Mouse (Mus musculus) heart, adult 2 months (tissue): ENCODE results near the gene Cacna1c. TPM values are rescaled to one million over a fixed set of nuclear protein-coding genes. Genes with fewer than 3 reads are reported as not detected.

ENCODE experiments used
- DNase-seq, 2 experiments: peaks; one replicate each; pipeline ENCODE4 v3.0.0; 2021
- H3K27ac ChIP-seq: fragments of 200-600 bp; 2 replicates; pipeline ENCODE4 v1.8.1; 2022
- H3K27me3 ChIP-seq: fragments of 200-500 bp; 2 replicates; pipeline ENCODE4 v1.6.1; 2012; ENCODE audit warnings: mild to moderate bottlenecking, low read length, inconsistent platforms, mixed read lengths; ENCODE audit not compliant: control insufficient read depth, insufficient read depth
- H3K36me3 ChIP-seq: fragments of 200-500 bp; 2 replicates; pipeline ENCODE4 v1.6.1; 2012; ENCODE audit warnings: low read length, inconsistent platforms; ENCODE audit not compliant: control insufficient read depth, insufficient read depth
- H3K4me1 ChIP-seq: fragments of 200-500 bp; 2 replicates; pipeline ENCODE4 v1.6.1; 2011; ENCODE audit warnings: low read length; ENCODE audit not compliant: control insufficient read depth, insufficient read depth
- H3K4me3 ChIP-seq: fragments of 200-600 bp; 2 replicates; pipeline ENCODE4 v1.8.1; 2022
- H3K79me2 ChIP-seq: fragments of 200-500 bp; replicated peaks from 2 replicates; pipeline ENCODE4 v1.6.1; 2012; ENCODE audit warnings: mild to moderate bottlenecking, inconsistent platforms, low read length, moderate library complexity, mixed read lengths; ENCODE audit not compliant: control insufficient read depth, insufficient read depth
- H3K9ac ChIP-seq: fragments of 200-500 bp; 2 replicates; pipeline ENCODE4 v1.6.1; 2012; ENCODE audit warnings: low read depth, mild to moderate bottlenecking, control low read depth, inconsistent platforms, low read length, mixed read lengths
- CTCF ChIP-seq: fragments of 200-600 bp; IDR thresholded peaks from 2 replicates; pipeline ENCODE4 v1.8.1; 2022; ENCODE audit warnings: antibody characterized with exemption, mild to moderate bottlenecking, moderate library complexity
- EP300 ChIP-seq: fragments of 200-500 bp; IDR thresholded peaks from 2 replicates; pipeline ENCODE4 v1.6.1; 2011; ENCODE audit warnings: low read depth, low read length, control low read depth; ENCODE audit not compliant: insufficient read depth
- POLR2A ChIP-seq: fragments of 200-500 bp; IDR thresholded peaks from 2 replicates; pipeline ENCODE4 v1.6.1; 2011; ENCODE audit warnings: mild to moderate bottlenecking, low read depth, low read length, control low read depth; ENCODE audit not compliant: insufficient read depth
- WGBS: fragments of 180-500 bp; shearing (Covaris S2); methylation state at CpG from one replicate; pipeline ENCODE4 v1.1.7; 2018; 5-methylcytosine and 5-hydroxymethylcytosine counted together
- intact Hi-C: fragments of 180-260 bp; cut with DNase I; formaldehyde crosslinking; loops from one replicate; pipeline ENCODE4 v1.15.1; 2025
- polyA plus RNA-seq: library from polyadenylated mRNA; depleted of rRNA; stranded (reverse); fragments of >200 nt; gene quantifications from 2 replicates; pipeline ENCODE4 v1.2.3, GENCODE M21; 2012
- total RNA-seq, 2 experiments: library from RNA; stranded (reverse); gene quantifications; 2 replicates each; pipeline ENCODE4 v1.2.3; 2021

Cacna1c gene
- total and polyA plus RNA-seq, 3 experiments: 56.8 to 228 (median 194) TPM

DNA sequence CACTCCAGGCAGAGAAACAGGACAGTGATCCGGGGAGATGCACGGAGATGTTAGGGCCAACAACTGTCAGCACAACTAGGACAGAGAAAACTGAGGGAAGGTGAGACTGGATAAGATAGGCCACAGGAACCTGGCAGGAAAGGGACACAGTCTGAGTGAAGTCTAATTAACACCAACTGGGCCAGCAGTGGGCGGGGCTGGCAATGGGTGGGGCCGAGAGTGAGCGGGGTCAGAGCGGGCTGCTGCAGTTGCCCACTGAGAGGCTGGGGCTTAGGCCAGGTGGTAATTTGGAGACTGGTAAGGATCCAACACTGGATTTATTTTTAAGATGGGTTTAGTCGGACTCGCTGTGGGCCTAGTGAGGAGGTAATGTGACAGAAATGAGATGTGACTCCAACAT is 418.8 kb downstream of the Cacna1c start:
- no peaks in the 10 kb centered on the region for H3K79me2 ChIP-seq
- H3K36me3 ChIP-seq: no peaks in the 10 kb centered on the region
- TF ChIP-seq POLR2A (no peak), CTCF (no peak), EP300 (no peak)
- H3K4me3 ChIP-seq: no peak overlapping the region
- H3K27me3 ChIP-seq: no peaks in the 10 kb centered on the region
- H3K9ac ChIP-seq: no peak overlapping the region
- intact Hi-C loops: no loop called here
- H3K27ac ChIP-seq: no peak overlapping the region
- WGBS: 52% methylated on average over 8 of the region's 8 CpGs
- no peaks in the 10 kb centered on the region; the same call in 1 of the 2 replicates for H3K4me1 ChIP-seq
- DNase-seq: no peak

DNA sequence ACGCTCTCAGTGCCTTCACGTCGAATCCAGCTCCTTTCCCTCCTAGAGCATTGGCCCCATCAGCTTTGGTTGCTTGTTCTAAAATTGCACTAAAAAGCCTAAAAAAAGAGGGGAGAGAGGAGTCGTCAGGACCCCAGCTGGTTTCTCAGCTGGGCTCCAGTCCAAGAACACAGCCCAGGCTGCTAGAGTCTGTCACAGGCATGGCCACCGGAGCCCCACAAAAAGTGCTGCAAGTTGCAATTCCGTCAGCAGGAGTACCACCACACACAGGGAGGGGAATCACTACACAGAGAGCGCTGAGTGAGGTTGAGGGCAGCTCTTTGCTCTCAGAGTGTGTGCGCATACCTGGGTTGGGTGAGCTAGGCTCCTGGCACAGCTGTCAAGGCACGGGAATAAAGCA is 419.8 kb downstream of the Cacna1c start:
- no peak overlapping the region for H3K27ac ChIP-seq
- 74% methylated on average over 9 of the region's 9 CpGs for WGBS
- intact Hi-C loops: no loop called here

DNA sequence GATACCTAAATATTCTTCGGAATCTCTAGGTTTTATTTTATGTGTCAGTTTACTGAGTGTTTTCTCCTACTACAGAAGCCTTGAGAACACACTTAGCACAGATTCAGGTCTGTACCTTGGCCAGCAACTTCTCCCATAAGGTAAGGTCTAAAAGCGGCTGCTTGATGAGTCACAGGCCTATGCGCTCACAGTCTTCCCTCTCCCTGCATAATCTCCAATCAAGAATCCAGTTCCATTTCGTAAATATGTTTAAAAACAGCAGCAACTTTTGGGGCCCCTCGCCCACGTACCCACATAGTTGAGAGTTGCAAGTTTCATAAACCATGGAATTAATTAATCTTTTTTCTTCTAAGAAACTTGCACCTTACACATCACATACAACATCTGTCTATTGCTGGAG is 423.6 kb downstream of the Cacna1c start:
- DNase-seq: no peak
- H3K36me3 ChIP-seq: no peaks in the 10 kb centered on the region
- TF ChIP-seq POLR2A (no peak), EP300 (no peak), CTCF (no peak)

More for the DNA sequence above, 419.8 kb downstream of the Cacna1c start:
- Histone ChIP-seq H3K79me2 (no peaks in the 10 kb centered on the region), H3K27me3 (no peaks in the 10 kb centered on the region), H3K9ac (no peak overlapping the region), H3K4me1 (no peaks in the 10 kb centered on the region; the same call in 1 of the 2 replicates), H3K36me3 (no peaks in the 10 kb centered on the region), H3K4me3 (no peak overlapping the region)
- no peak for DNase-seq
- no peak for TF ChIP-seq EP300
- no peak for TF ChIP-seq POLR2A

DNA sequence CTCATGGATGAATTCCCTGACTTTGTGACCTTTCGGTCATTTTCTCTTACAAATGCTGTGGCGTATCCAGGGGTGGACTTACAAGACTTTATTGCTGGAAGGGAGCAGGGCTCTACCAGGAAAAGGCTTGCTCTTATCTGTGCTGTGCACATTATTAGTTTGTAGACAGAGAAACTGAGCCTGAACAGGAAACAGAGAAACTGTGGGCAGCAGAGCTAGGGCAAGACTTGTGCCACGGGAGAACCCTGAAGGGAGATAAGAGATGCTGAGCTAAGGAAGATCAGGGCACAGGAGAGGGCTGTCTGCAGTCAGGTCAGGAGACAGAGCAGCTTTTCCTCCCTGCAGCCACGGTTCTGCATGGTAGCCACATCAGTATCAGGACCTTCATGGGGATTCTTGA is 425.1 kb downstream of the Cacna1c start:
- H3K36me3 ChIP-seq: no peaks in the 10 kb centered on the region
- DNase-seq: no peak
- H3K27ac ChIP-seq: no peak overlapping the region
- H3K4me1 ChIP-seq: no peaks in the 10 kb centered on the region
- H3K4me3 ChIP-seq: no peak overlapping the region
- WGBS: 61% methylated on average over 4 of the region's 4 CpGs
- H3K79me2 ChIP-seq: no peaks in the 10 kb centered on the region
- no peak for TF ChIP-seq EP300
- TF ChIP-seq CTCF: no peak
- no peak for TF ChIP-seq POLR2A
- no peaks in the 10 kb centered on the region for H3K27me3 ChIP-seq
- H3K9ac ChIP-seq: no peak overlapping the region
- intact Hi-C loops: no loop called here

More for the DNA sequence above, 423.6 kb downstream of the Cacna1c start:
- H3K9ac ChIP-seq: no peak overlapping the region
- intact Hi-C loops: no loop called here
- no peaks in the 10 kb centered on the region for H3K27me3 ChIP-seq
- no peak overlapping the region for H3K4me3 ChIP-seq
- H3K27ac ChIP-seq: no peak overlapping the region
- H3K79me2 ChIP-seq: no peaks in the 10 kb centered on the region
- no peaks in the 10 kb centered on the region for H3K4me1 ChIP-seq
- 87% methylated on average over 6 of the region's 6 CpGs for WGBS

DNA sequence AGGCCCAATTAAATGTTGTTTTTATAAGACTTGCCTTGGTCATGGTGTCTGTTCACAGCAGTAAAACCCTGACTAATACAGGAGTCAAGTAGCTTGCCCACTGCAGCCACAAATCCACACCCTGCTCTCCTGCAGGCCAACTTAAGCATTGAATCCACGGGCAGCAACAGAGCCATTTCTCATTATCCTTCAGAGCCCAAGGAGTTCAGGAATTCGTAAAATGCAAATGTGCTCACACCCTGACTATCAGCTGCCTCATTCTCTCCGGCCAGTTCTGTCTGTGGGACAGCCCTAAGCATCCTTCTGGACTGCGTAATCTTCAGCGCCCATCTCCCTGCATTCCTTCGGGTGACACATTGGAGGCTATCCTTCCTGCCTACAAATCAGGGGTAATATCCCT is 425.8 kb downstream of the Cacna1c start:
- no peak overlapping the region for H3K9ac ChIP-seq
- H3K4me3 ChIP-seq: no peak overlapping the region
- H3K36me3 ChIP-seq: no peaks in the 10 kb centered on the region
- 84% methylated on average over 6 of the region's 6 CpGs for WGBS
- no peaks in the 10 kb centered on the region for H3K79me2 ChIP-seq
- H3K27ac ChIP-seq: no peak overlapping the region
- H3K27me3 ChIP-seq: no peaks in the 10 kb centered on the region
- no peak for DNase-seq
- intact Hi-C loops: no loop called here
- TF ChIP-seq POLR2A (no peak), CTCF (no peak), EP300 (no peak)
- H3K4me1 ChIP-seq: no peaks in the 10 kb centered on the region

DNA sequence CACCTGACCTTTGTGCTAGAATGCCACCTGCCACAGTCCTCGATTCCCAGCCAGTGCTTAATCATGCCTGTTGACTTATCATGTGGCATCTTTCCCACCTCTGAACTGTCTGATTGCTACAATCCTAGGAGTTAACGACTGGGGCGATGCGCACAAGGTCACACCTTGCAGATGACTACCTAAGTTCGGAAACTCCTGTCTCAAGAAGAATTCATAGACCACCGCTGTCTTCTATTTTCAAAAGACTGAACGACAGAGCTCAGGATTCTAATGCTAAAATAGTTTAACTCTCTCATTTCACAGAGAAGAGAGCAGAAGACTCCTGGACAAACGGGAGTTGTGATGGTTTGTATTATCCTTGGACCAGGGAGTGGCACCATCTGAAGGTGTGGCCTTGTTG is 426.4 kb downstream of the Cacna1c start:
- Histone ChIP-seq H3K27me3 (no peaks in the 10 kb centered on the region), H3K79me2 (no peaks in the 10 kb centered on the region), H3K4me1 (no peaks in the 10 kb centered on the region), H3K27ac (no peak overlapping the region), H3K4me3 (no peak overlapping the region), H3K36me3 (no peaks in the 10 kb centered on the region), H3K9ac (no peak overlapping the region)
- TF ChIP-seq POLR2A: no peak
- TF ChIP-seq EP300: no peak
- TF ChIP-seq CTCF: no peak
- intact Hi-C loops: no loop called here
- WGBS: 87% methylated on average over 8 of the region's 8 CpGs
- no peak for DNase-seq

DNA sequence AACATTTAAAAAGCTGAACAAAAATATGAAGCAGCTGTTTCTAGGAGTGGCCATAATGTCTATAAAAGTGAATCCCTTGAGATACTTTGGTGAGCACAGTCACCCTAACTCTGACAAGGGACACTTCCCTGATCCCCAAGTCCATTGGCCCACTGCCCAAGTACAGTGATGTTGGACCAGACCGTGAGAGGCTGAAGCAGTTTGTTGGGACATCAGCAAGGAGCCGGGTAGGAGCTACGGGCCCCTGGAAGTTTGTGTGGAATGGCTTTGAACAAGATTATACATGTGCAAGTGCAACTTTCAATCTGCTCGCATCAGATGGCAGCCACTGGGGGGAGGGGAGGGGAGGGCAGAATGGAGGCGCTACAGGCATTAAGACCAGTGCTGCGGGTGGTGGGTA is 428.5 kb downstream of the Cacna1c start:
- H3K9ac ChIP-seq: no peak overlapping the region
- 73% methylated on average over 6 of the region's 6 CpGs for WGBS
- no peaks in the 10 kb centered on the region for H3K27me3 ChIP-seq
- H3K4me1 ChIP-seq: no peaks in the 10 kb centered on the region
- no peak overlapping the region for H3K4me3 ChIP-seq
- no peak for DNase-seq
- no peaks in the 10 kb centered on the region for H3K79me2 ChIP-seq
- H3K36me3 ChIP-seq: no peaks in the 10 kb centered on the region
- TF ChIP-seq POLR2A (no peak), CTCF (no peak), EP300 (no peak)
- intact Hi-C loops: no loop called here
- no peak overlapping the region for H3K27ac ChIP-seq
